Mouse (Mus musculus): Measurements from ENCODE around the gene Gle1.

DNA sequence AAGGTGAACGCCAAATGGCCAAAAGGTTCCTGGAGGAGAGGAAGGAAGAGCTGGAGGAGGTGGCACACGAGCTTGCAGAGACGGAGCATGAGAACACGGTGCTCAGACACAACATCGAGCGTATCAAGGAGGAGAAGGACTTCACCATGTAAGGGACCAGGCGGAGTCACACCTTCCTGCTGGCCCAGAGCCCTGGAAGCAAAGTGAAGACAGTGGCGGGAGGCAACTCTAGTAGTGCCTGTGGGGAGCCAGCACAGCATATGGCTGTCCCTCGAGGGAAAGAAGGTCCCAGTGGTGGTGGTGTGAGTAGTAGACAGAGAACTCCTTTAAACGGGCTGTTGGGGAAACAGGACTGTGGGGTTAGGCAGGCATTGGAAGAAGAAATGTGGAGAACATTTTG, 33.0 kb upstream of the Gle1 start:
- no peak for TF ChIP-seq TAL1 (IDR thresholded peaks at IDR 0.05; ENCODE audit: low read length)
- no peak for TF ChIP-seq GATA1 (IDR thresholded peaks at IDR 0.05; ENCODE audit: low read length)
